Mouse (Mus musculus): ENCODE results near the gene Pla2g7.
A peak's percentile ranks its signal among the peaks of the same experiment; 100 is the strongest.

The Pla2g7 gene

GRCm38 (mm10) chr17:43580456-43580855, 12.6 kb downstream of the Pla2g7 start:
- DNase-seq (ENCODE audit: low spot score in 2 of 2) = peak in 1 of 2 experiments; percentile 17

GRCm38 (mm10) chr17:43581012-43581467, 13.1 kb downstream of the Pla2g7 start:
- DNase-seq (ENCODE audit: low spot score in 2 of 2) = peak; percentile 33 to 53

GRCm38 (mm10) chr17:43584771-43585170, 16.9 kb downstream of the Pla2g7 start:
- DNase-seq (ENCODE audit: low spot score in 2 of 2) = no peak

GRCm38 (mm10) chr17:43587278-43587677, 19.4 kb downstream of the Pla2g7 start:
- DNase-seq (ENCODE audit: low spot score in 2 of 2) = no peak

- DNase-seq (ENCODE audit: low spot score in 2 of 2) = no peak
Measured at GRCm38 (mm10) chr17:43589750-43590149, 21.9 kb downstream of the Pla2g7 start.

- DNase-seq (ENCODE audit: low spot score in 2 of 2) = no peak
Measured at GRCm38 (mm10) chr17:43590531-43590930, 22.6 kb downstream of the Pla2g7 start.

GRCm38 (mm10) chr17:43592296-43593291, 24.7 kb downstream of the Pla2g7 start:
- no peak for DNase-seq (ENCODE audit: low spot score in 2 of 2)

GRCm38 (mm10) chr17:43597742-43598141, 29.8 kb downstream of the Pla2g7 start:
- no peak for DNase-seq (ENCODE audit: low spot score in 2 of 2)

GRCm38 (mm10) chr17:43598706-43599105, 30.8 kb downstream of the Pla2g7 start:
- no peak for DNase-seq (ENCODE audit: low spot score in 2 of 2)

- peak; percentile 39 to 48 for DNase-seq (ENCODE audit: low spot score in 2 of 2)
Measured at GRCm38 (mm10) chr17:43606704-43607103, 38.8 kb downstream of the Pla2g7 start.

GRCm38 (mm10) chr17:43611586-43611985, 43.7 kb downstream of the Pla2g7 start:
- DNase-seq (ENCODE audit: low spot score in 2 of 2) = peak in 1 of 2 experiments; percentile 23

GRCm38 (mm10) chr17:43612221-43612620, 44.3 kb downstream of the Pla2g7 start:
- DNase-seq (ENCODE audit: low spot score in 2 of 2) = no peak

GRCm38 (mm10) chr17:43619156-43619555, 51.3 kb downstream of the Pla2g7 start:
- no peak for DNase-seq (ENCODE audit: low spot score in 2 of 2)

- no peak for DNase-seq (ENCODE audit: low spot score in 2 of 2)
Measured at GRCm38 (mm10) chr17:43622076-43622475, 54.2 kb downstream of the Pla2g7 start.

- DNase-seq (ENCODE audit: low spot score in 2 of 2) = no peak
Measured at GRCm38 (mm10) chr17:43628246-43628645, 60.3 kb downstream of the Pla2g7 start.

- no peak for DNase-seq (ENCODE audit: low spot score in 2 of 2)
Measured at GRCm38 (mm10) chr17:43629026-43629495, 61.2 kb downstream of the Pla2g7 start.

GRCm38 (mm10) chr17:43629496-43630426, 61.9 kb downstream of the Pla2g7 start, which contains the start of gene Tdrd6:
Gene Tdrd6 (minus strand): TSS chr17:43630299.
- DNase-seq (ENCODE audit: low spot score in 2 of 2) = no peak

GRCm38 (mm10) chr17:43630427-43630760, 62.5 kb downstream of the Pla2g7 start:
- no peak for DNase-seq (ENCODE audit: low spot score in 2 of 2)

GRCm38 (mm10) chr17:43637146-43637545, 69.2 kb downstream of the Pla2g7 start:
- no peak for DNase-seq (ENCODE audit: low spot score in 2 of 2)

- DNase-seq (ENCODE audit: low spot score in 2 of 2) = no peak
Measured at GRCm38 (mm10) chr17:43640825-43641224, 72.9 kb downstream of the Pla2g7 start.

GRCm38 (mm10) chr17:43643191-43643590, 75.3 kb downstream of the Pla2g7 start:
- DNase-seq (ENCODE audit: low spot score in 2 of 2) = no peak

GRCm38 (mm10) chr17:43644375-43644774, 76.5 kb downstream of the Pla2g7 start:
- DNase-seq (ENCODE audit: low spot score in 2 of 2) = peak; percentile 24 to 47

Data from heart, adult 9 months (tissue).